Mouse (Mus musculus): Measurements from ENCODE around the gene Syne1. TPM values are rescaled to one million over a fixed set of nuclear protein-coding genes. Genes with fewer than 3 reads are reported as not detected.

Syne1 gene
- total RNA-seq, 1 experiment from 2014 or later, result 15.1 TPM

DNA sequence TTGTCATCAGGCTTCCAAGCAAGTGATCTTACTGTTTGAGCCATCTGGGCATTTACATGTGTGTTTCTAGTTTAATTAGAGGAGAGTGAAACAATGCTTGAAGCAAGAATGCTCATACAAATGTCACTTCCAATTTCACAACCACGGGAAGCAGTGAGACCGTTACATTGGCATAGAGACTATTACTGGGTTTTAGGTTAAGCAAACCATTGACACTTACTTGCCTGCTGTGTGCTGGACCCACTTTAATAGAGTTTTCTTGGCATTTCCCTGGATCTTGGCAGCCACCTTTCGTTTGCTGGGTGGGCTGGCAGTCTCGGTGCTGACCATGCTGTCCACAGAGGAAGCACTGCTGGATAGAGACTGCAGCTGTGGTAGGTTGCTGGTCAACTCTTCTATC, 127.3 kb downstream of the Syne1 start:
- DNase-seq, result no peak

DNA sequence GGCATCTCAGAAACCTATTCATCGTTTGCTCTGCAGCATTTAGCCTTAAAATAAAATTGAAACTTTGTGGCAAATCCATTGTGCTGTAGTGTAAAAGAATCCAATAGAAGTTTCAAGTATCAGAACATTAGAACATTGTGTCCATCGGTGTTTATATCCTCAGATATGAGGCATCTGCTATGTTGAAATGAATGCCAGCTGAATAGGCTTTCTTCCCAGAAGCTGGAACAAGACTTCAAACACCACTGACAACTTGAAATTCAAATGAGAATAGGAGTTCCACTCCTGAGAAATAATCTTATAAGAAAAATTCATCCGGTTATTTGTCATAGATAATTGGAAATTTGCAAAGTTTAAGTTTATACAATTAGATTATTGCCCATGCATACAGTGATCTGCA, 135.6 kb downstream of the Syne1 start:
- no peak for DNase-seq

DNA sequence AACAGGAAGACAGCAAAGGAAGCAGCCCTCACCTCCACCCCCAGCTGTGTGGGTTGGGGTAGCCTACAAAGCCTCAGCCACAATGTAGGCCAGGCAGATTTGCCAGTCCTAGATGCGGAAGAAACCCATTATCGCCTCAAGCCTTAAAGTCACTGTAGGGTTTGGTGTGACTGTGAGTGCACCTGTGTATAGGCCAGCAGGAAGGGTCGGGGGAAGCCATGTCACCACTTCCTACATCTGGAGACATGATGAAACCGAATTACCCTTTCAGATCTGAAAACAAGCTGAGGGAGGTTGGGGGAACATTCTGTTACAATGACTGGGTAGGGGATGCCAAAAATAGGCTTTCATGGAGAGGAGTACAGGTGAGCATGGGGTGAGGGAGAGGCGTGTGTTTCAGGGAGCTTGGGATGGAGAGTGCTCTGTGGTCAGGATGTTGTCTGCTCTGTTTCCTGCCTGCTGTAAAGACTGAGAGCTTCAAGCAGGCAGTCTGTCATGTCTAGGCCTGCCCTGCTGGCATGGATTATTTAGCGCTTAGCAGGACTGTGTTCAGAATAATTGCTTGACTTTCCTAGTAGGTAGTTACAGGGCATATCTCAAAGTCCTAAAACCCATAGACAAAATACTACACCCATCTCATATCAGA, 167.0 kb downstream of the Syne1 start:
- DNase-seq, result no peak

DNA sequence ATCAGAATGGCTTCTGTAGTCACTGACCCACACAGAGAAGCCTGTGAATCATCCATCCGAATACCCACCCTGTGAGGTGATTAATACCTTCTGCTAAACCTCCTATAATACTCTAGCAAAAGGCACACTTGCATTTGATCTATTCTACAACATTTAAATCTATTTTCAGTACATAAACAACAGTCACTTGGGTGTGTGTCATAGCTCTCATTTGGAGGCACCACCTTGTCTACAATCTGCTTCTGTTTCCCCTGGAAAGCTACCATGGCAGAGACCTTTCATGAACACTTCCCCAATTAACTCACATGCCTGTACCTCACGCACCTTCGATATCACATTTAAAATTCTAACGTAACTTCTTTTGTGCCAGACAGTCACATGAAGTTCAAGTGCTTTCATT, 169.7 kb downstream of the Syne1 start:
- no peak for DNase-seq

DNA sequence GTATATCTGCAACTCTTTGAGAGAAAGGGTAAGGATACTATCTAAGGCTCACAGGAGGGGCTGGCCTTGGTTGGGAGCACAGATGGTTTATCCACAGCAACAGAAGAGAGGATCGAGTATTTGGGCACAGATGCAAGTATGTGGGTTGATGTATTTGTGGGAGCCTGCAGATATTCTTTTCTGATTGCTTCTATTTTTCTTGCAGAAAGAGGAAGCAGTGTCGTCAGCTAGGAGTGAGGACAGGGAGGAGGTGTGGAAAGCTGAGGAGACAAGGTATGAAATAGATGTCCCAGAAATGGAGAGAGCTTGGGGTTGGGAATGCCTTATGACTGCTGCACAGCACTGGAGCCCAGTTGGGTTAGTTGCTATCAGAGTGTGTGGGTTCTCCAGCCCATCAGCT, 172.3 kb downstream of the Syne1 start:
- no peak for DNase-seq

DNA sequence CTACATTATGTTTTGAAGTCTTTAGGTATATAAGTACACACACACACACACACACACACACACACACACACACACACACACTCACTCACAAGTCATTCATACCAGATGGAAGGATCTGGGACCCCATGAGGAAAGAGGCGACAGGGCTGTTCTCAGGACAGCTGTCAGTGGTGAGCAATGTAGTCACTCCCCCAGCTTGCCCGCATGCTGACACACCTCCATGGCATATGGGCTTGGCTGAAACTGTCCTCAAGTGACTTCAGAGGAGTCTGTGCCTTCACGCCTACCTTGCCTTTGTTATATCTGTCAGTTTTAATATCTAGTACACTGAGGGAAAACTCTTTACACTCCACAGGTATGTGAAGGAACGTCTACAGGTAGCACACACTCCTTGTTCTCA, 181.7 kb downstream of the Syne1 start:
- DNase-seq, result no peak

DNA sequence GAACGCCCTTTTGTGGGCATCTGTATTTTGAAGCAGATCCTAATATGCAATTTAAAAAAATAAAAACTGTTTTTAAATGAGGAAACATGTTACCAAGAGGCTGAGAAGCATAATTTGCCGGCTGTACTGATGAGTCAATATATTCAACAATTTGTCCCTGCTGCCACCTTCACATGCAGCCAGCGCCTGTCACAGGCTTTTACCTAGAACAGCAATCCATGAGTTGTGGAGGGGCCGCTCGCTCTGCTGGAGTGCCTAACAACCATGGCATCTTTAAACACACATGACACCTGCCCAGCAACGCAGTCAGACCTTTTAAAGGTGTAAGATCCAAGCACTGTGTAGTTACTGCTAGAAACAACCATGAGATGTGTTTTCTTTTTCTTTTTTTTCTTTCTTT, 183.0 kb downstream of the Syne1 start:
- no peak for DNase-seq

DNA sequence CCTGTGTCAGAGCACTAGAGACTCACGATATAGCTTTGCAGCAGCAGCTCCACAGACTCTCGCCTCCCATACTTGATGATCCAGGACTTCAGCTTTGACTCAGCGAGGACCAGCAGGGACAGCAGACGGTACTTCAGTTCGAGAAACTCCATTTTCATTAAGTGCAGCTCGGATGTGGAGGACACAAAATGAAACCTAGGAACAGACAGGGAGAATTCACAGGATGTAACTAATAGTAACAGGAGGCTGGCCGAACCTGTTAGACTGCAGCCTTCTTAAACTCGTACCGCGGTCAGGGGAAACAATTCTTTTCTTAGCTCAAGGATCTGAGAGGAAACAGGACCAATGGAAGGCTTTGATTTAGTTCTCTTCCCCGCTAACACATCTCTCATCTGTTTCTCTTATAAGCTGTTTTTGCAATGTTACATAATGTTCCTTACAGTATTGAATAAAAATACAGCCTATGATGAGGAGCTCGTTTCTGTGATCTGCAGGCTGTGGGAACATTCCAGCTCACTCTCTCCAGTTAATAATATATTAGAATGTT, 183.7 kb downstream of the Syne1 start:
- DNase-seq, result no peak

DNA sequence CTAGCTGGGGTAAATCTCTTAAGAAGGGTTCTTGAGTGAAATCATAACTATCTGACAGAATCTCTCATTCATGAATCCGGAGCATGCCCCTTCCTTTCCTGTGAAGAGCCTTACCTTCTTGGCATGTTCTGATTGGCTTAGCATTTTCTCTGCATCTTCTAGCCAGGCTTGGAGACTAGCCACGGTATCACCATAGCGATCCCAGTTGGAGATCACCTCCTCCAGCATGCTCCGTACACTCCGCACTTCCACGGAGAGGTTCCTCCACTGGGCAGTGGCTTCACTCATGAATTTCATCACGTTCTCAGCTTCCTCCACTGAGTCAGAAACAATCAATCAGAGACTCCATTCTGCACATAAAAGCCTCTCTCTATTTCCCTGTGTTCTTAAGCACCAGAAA, 190.7 kb downstream of the Syne1 start:
- no peak for DNase-seq

DNA sequence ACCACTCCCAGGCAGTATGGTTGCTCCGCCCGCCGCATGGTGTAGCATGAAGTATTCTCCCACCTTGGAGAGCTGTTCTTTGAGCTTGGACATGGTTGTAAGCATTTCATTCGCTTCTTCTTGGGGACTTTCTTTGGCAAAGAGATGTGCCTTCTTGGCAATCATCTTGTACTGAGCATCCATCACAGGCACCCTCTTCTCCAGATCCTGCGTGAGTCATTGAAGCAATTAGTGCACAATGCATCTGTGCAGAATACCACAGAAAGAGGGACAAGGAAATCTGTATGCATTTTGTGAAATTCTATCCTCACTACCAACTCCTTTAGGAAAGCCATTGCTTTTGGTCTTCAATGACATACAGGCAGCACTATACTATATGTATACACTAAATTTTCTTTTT, 194.7 kb downstream of the Syne1 start:
- DNase-seq, result no peak

DNA sequence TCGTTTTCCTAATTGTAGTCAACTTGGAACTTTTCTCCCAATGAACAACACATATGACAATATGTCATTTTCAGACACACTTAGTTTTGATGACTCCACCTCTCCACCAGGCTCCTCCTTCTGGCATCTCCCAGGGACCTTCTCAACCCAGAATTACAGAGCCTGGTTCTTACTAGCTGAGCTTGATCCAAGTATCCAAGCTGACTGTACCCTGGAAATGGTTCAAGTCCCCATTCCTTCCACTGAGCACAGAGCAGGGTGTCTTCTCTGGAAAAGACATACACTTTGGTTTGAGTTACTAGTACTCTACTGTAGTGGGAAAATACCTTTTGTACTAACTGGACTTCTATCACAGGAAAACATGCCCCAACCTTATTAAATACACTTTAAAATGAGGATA, 197.9 kb downstream of the Syne1 start:
- DNase-seq, result no peak

DNA sequence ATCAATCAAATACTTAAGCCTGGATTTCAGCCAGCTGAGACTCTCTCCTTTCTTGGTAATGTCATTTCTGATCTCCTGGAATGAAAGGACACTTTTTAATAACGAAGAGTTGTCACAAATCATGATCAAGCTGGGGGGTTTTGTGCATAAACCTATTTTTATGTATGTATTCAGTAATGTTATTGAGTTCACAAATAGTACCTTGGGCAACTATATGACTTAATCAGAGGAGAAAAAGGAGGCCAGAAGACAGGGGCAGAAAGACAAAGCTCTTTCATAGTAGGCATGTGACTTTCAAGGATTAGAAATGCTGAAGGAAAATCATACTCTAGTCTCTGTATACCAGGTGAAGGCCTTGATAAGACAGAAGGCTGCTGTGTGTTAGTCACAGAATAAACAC, 204.4 kb downstream of the Syne1 start:
- peak; percentile 41 for DNase-seq

DNA sequence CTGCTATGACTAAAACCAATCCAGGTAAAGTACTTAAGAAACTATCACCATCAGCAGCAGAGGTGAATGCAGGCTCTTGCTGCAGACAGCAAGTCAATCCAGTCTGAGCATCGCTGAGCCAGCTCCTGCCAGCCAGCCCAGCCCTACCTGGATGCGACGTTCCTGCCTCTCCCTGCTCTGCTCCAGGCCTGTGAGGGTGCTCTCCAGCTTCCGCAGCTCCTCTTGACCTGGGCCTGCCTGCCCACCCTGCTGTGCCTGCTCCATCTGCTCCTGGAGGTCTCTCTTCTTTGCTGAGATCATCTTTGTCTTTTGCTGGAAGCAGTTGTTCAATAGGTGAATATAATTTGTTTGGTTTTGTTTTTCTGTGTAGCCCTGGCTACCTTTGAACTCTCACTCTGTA, 208.1 kb downstream of the Syne1 start:
- DNase-seq, result no peak

DNA sequence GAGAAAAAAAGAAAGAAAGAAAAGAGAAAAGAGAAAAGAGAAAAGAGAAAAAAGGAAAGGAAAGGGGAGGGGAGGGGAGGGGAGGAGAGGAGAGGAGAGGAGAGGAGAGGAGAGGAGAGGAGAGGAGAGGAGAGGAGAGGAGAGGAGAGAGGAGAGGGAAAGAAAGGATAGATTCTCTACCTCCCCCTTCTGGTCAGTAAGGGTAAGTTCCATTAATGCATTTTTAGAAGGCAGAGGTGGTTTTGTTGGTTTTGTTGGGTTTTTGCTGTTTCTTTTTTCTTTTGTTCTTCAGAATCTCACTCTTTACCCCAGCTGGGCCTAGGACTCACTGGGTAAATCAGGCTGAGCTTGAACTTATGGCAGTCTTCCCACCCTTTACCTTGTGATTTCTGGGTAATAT, 214.9 kb downstream of the Syne1 start:
- no peak for DNase-seq

DNA sequence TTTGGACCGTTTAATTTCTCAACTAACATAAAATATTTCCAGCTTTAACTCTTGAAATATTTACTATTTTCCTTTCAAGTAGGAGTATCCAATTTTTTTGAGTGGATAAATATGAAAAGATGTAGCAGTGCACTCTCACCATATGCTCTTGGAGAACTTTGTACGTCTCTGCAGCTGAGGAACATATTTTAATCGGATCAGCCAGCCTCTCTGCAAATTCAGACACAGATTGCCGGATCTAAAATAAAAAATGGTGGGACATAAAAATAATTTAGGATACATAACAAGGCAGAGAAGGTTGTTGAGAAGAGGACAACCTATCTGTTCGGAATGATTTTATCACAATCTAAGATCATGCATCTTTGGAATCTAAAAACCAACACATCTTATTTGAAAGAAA, 218.5 kb downstream of the Syne1 start:
- no peak for DNase-seq

DNA sequence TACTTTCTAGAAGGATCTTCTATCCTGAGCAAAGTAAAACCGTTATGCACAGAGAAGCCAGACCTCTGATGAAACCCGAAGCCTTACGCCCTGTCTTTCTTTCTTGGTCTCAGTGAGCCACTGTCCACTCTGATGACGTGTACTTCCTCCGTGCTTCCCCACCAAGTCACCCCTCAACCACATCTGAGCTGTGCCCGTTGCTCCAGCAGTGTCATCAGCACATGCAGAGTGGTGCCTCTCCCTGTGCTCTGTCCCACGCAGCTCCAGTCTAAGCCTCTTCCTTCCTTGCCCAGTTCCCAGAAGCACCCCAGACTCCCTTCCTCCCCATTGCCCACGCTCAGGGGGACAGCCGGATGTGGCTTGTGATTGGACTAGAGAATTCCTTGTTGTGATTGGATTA, 224.6 kb downstream of the Syne1 start:
- DNase-seq, result no peak

DNA sequence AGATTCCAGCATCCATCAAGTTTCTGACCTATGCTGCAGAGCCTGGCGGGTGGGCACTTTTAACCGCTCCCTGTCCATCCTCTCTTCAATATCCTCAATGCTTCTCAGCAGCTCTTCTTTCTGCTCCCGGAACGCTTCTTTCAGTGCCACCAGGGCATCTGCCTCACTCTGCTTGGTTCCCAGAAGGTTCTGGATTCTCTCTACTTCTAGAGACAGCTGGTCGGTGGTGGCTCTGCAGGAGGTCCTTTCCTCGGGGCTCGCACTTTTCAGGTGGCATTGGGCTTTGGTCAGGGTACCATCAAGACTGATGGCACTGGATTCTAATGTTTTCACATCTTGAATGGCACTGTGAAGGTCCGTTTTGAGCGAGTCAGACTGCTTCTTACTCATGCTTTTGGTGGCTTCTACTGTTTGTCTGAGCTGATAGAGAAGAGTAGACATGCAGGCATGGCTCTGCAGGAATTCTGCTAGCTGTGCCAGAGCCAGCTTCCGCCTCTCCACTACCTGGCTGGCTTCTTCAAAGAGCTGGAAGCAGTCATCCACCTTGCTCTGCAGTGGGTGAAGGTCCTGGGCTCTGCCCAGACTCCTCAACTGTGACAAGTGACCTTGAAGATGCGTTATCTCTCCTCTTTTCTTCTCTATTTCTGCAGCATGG, 227.4 kb downstream of the Syne1 start:
- no peak for DNase-seq

DNA sequence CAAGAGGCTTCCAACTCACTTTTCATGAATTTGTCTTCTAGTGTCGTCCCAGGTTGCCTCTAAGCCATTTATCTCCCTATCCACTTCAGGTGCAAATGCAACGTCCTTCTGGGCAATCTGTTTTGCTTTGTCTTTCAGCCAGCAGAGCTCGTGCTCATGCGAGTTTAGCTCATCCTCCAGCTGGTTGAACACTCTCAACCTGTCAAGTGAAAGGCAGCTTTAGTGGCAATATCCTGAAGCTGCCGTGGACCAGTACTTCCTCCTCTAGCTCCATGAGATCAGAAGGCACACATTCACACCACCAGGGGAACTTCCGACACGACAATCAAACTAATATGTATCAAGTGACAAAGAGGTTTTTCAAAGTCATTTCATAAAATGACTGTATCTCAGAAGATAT, 228.7 kb downstream of the Syne1 start:
- no peak for DNase-seq

DNA sequence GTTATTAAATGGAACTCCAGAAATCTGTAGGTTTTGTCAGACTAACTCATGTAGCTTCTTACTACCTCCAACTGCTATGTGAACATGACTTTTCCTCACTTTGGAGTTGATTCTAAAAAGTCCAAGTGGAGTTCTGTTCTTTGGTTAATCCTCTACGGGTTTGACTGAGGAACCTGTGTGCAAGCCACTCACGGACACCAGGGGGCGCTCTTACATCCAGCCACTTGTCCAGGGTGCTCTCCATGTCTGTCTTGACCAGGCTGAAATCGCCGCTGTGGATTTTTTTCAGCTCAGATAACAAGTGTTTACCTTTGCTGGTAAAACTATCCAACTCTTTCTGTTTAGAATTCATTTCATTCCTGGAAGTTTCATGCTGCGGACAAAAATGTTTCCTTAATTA, 233.7 kb downstream of the Syne1 start:
- DNase-seq, result peak; percentile 88

DNA sequence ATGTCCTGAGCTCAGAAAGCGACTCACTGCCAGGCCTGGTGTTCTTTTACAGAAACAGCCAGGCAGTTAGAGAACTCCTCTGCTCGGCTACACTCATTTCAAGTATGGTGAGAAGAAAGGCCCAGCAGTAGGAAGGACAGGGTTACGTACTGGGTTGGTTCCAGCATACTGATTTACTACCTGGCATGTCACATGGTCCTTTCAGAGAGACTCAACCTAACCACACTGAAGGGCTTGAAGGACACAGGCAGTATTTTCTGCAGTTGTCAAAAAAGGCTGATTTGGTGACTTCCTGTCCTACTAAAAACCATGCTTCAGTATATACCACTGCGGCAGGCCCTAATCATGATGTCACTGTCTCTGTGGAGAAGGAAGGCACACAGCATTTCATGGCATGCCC, 238.8 kb downstream of the Syne1 start:
- DNase-seq, result peak; percentile 55

DNA sequence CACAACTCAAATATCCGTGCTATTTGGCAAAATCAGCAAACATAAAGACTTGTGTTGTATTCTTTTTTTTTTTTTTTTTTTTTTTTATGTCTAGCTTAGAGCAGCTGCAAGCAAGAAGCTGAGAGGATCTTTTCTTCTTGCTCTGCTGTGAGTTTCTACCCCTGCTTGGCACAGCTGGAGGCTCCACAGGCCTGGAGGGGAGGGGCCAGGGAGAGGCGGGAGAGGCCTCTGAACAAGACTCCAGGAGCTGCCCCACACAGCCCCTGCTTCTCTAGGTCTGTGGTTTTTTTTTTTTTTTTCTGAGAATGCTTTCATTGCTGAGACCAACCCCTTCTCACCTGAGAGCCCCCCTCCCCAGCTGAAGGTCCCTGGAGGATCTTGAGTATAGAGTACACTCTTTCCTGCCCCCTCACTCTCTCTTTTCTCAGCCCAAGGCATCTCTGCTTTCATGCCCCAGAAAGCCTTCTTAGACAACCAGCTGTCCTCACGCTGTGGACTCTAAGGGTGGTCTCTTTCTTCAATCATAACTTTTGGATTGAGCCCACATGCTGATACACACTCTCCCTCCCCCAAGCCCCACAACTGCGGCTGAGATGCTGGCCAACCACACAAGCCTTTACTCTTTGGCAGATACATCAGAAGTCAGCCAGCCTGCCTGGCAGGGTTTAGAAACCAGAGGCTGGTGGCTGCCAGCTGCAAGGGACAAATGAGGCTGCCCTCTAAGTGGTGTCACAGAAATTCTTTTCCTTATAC, 241.1 kb downstream of the Syne1 start:
- DNase-seq, result peak; percentile 10

DNA sequence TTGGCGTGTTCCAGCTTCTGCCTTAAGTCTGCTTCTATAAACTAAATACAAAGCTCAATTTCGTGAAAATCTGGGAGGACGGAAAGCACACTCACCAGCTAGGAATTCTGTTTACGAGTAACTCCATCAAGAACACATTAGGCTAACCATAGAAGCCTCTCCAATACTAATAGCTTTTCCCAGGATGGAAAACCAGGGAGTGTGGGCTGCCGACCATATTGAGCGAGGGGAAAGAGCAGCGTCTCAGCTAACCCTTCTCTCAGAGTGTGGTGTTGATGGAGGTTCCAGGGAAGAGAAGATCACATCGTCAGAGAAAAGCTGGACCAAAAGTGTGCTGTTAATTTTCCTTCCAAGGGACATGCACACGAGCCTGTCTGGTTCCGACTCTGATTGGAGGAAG, 241.9 kb downstream of the Syne1 start:
- no peak for DNase-seq

DNA sequence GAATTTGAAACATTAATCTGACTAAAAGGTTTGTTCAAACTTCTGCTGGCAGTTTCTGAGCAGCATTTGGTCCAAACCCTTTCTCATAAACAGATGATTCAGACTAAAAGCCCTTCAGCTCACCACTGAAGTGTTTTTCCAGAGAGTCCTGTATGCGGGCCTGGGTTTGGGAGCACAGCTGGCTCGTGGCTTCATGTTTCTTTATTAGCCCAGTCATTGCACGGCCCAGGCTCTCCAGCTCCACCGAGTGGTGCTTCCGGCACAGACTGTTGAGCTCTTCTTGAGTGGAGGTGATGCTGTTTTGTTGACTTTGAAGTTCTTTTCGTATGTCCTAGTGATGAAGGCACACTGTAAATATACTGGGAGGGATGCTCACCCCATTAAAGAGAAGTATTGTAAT, 245.7 kb downstream of the Syne1 start:
- no peak for DNase-seq
